Mouse (Mus musculus) gastrocnemius, postnatal 4 days (tissue): ENCODE data around the gene Mettl6. TPM values are rescaled to one million over a fixed set of nuclear protein-coding genes. Genes with fewer than 3 reads are reported as not detected.

Source experiments
- DNase-seq, 2 experiments: peaks; one replicate each; pipeline ENCODE4 v3.0.0; 2021 to 2022; ENCODE audit warnings: low spot score in 2 of 2, mixed read lengths in 2 of 2
- total RNA-seq, 2 experiments: library from RNA; stranded (reverse); gene quantifications; 2 replicates each; pipeline ENCODE4 v1.2.3; 2021

The Mettl6 gene
- total RNA-seq, 2 experiments from 2014 or later = 23.2 to 23.6 TPM

- no peak for DNase-seq
Measured at GRCm38 (mm10) chr14:31433851-31434360, 60.9 kb downstream of the Mettl6 start.

DNA sequence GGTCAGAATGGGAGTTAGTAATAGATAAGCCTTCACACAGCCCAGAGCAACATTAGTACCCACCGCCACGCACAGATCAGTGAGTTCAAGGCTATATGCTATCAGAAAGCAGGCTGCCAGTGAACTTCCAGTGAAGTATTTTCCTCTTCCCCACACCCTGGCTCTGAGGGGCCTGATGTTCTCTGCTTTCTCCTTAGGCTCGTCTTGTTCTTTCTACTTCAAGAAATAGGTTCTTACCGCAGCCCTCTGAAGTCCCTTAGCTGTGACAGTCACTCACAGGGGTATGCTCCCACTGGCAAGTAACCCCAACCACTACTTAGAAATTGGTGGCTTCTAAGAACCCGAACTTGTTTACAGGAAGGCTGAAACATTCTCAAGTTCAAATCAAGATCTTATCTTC is 61.7 kb downstream of the Mettl6 start:
- DNase-seq = no peak

- no peak for DNase-seq
Measured at GRCm38 (mm10) chr14:31432424-31432823, 62.4 kb downstream of the Mettl6 start.

- DNase-seq = no peak
Measured at GRCm38 (mm10) chr14:31431789-31432330, 63.0 kb downstream of the Mettl6 start.

DNA sequence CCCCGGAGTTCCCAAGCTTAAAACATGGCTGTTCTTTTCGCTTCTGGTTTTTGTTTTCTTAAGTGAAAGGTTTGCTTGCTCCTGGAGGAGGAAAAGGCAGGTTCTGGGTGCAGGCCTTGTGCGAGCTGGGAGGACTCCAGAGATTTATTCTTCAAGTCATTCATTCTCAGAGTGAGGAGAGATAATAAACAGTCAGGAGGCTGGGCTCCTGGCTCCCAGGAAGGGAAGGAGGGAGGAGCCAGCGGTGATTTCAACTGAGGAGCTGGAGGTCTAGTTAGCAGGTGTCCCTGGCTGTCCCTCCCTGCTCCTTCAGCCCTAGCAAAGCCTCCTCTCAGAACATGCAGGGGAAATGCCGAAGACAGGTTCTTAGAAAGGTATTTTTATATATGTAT is 65.8 kb downstream of the Mettl6 start:
- DNase-seq = no peak

DNA sequence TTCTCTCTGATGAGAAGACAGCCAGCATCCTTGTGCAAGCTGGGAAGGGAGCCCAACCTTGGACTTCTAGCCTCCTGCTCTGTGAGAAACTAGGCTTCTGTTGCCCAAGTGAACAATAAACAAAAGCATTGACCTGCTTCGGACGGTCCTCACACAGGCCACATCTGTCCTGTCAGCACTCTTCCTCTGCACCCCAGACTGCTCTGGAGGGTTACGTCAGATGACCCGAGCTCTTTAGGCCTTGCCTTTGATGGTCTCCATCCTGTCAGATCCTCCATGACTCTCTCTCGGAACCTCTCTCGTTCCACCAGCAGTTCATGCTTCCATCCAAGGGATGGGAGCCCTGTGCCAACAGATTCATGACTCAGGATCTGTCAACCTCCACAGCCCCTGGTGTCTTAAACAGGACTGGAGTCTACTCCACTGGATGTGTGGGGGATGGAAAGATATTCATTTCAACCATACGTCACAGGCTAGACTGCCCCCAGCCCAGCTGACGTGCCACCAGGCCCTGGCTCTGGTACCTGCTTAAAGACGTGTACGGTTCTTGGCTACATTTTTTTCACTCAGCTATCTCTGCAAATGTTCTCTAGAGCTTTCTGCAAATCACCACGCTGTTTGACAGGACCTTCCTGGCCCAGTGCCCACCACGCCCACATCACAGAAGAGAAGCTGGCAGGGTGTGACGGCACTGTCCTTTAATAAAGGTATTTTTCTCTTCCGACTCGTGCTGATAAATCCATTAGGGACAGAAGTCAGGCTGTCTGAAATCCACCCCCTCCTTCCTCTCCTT is 66.4 kb downstream of the Mettl6 start:
- peak in 1 of 2 experiments; percentile 53 for DNase-seq

Other genes with a start within 250 kb of the Mettl6 start
- gene Phf7, start 243.7 kb downstream of the Mettl6 start, total RNA-seq = 1 to 10 TPM; 7.3 to 9.4 TPM
- 10 to 100 TPM; 49.3 to 53.2 TPM for gene Bap1, start 243.6 kb downstream of the Mettl6 start, total RNA-seq
- under 1 TPM; 0.70 to 0.81 TPM for gene Dnah1, start 171.1 kb downstream of the Mettl6 start, total RNA-seq
- 10 to 100 TPM; 31.9 to 37.1 TPM for gene Capn7, start 158.4 kb downstream of the Mettl6 start, total RNA-seq
- 10 to 100 TPM; 79.8 to 93.9 TPM for gene Sh3bp5, start 59.0 kb downstream of the Mettl6 start, total RNA-seq
- 10 to 100 TPM; 23.3 to 24.2 TPM for gene Eaf1, start 641 bp downstream of the Mettl6 start, total RNA-seq
- gene Colq, start 96.3 kb upstream of the Mettl6 start, total RNA-seq = 10 to 100 TPM; 10.4 to 15.2 TPM
- not detected for gene Gm49387, start 145.8 kb upstream of the Mettl6 start, total RNA-seq
- 10 to 100 TPM; 16.9 to 19.1 TPM for gene Btd, start 146.0 kb upstream of the Mettl6 start, total RNA-seq
- 10 to 100 TPM; 15.0 to 15.4 TPM for gene Hacl1, start 146.2 kb upstream of the Mettl6 start, total RNA-seq